Mouse (Mus musculus) liver, postnatal 0 days (tissue): ENCODE measurements around the gene Alcam. TPM values are rescaled to one million over a fixed set of nuclear protein-coding genes. Genes with fewer than 3 reads are reported as not detected.

Experiments used
- ATAC-seq: fragments of 200-750 bp; cut with Nextera tagmentation; 2 replicates; pipeline ENCODE4 v1.8.0; 2017; ENCODE audit warnings: mild to moderate bottlenecking, moderate library complexity
- DNase-seq: peaks from one replicate; pipeline ENCODE4 v3.0.0-alpha.2; 2016
- H3K27ac ChIP-seq: fragments of 300-500 bp; sonication (generic); 2 replicates; pipeline ENCODE4 v1.5.1; 2014; ENCODE audit warnings: antibody characterized with exemption, moderate library complexity, mild to moderate bottlenecking, low read depth
- H3K27me3 ChIP-seq: fragments of 300-500 bp; sonication (generic); 2 replicates; pipeline ENCODE4 v1.6.1; 2014; ENCODE audit warnings: low read length, control low read depth, mixed read lengths; ENCODE audit not compliant: insufficient read depth
- H3K36me3 ChIP-seq: fragments of 300-500 bp; sonication (generic); replicated peaks from 2 replicates; pipeline ENCODE4 v1.6.1; 2014; ENCODE audit warnings: mild to moderate bottlenecking, control low read depth, low read length, moderate library complexity, mixed read lengths; ENCODE audit not compliant: insufficient read depth
- H3K4me1 ChIP-seq: fragments of 300-500 bp; sonication (generic); 2 replicates; pipeline ENCODE4 v1.6.1; 2014; ENCODE audit warnings: antibody characterized with exemption, mild to moderate bottlenecking, control low read depth; ENCODE audit not compliant: insufficient read depth
- H3K4me2 ChIP-seq: fragments of 300-500 bp; sonication (generic); 2 replicates; pipeline ENCODE4 v1.6.1; 2014; ENCODE audit warnings: low read depth, mild to moderate bottlenecking, low read length, moderate library complexity, mixed read lengths
- H3K4me3 ChIP-seq: fragments of 300-500 bp; sonication (generic); 2 replicates; pipeline ENCODE4 v1.5.1; 2014; ENCODE audit warnings: low read depth, low read length
- H3K9ac ChIP-seq: fragments of 300-500 bp; sonication (generic); replicated peaks from 2 replicates; pipeline ENCODE4 v1.6.1; 2014; ENCODE audit warnings: mild to moderate bottlenecking, moderate library complexity
- H3K9me3 ChIP-seq: fragments of 300-500 bp; sonication (generic); 2 replicates; pipeline ENCODE4 v1.6.1; 2016; ENCODE audit warnings: mild to moderate bottlenecking, control low read depth, low read length, mixed read lengths
- CTCF ChIP-seq: sonication (generic); IDR thresholded peaks from 2 replicates; pipeline ENCODE4 v1.5.1; 2016; ENCODE audit warnings: antibody characterized with exemption, low read depth
- EP300 ChIP-seq: IDR thresholded peaks from 2 replicates; pipeline ENCODE4 v1.6.1; 2016; ENCODE audit warnings: antibody characterized with exemption, low read depth, mild to moderate bottlenecking
- WGBS: fragments of 180-500 bp; shearing (Covaris S2); extraction: QIAGEN DNeasy Blood & Tissue Kit; methylation state at CpG from one replicate; pipeline ENCODE4 v1.1.7; 2014; ENCODE audit not compliant: insufficient replicate concordance; 5-methylcytosine and 5-hydroxymethylcytosine counted together
- polyA plus RNA-seq: library from polyadenylated mRNA; unstranded; fragments of >200 nt; fragmentation: Nextera tagmentation; extraction: Ambion mirVana; gene quantifications from 2 replicates; pipeline ENCODE4 v1.2.1, GENCODE M21; 2015

Gene Alcam
- polyA plus RNA-seq, 1 experiment from 2014 or later, result 8.1 TPM

DNA sequence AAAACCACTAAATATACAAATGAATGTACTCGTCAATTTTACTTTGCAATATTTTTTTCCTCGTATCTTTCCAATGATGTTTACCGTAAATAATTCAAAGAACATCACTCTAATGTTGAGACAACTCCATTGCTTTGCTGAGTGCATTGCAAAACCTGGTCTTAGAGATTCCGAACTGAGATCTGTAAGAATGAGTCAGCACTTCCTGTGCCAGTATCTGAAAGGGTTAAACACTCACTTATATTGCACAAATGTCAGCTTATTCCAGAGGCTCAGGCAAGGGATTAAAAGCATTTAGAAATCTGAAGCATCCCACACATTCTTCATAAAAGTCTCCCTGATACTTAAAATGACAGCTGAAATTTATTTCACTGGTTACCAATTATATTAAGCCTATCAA, 188.8 kb downstream of the Alcam start:
- H3K27me3 ChIP-seq, result no peaks in the 10 kb centered on the region
- peaks cover 8% of the 10 kb centered on the region for H3K36me3 ChIP-seq
- no peaks in the 10 kb centered on the region for H3K9me3 ChIP-seq
- H3K27ac ChIP-seq, result no peak overlapping the region
- TF ChIP-seq CTCF (no peak), EP300 (no peak)
- DNase-seq, result no peak
- no peak overlapping the region for H3K4me3 ChIP-seq
- 74% methylated on average over 4 of the region's 4 CpGs for WGBS
- ATAC-seq, result no peak
- no peak overlapping the region for H3K9ac ChIP-seq
- H3K4me1 ChIP-seq, result no peaks in the 10 kb centered on the region
- H3K4me2 ChIP-seq, result no peak overlapping the region

DNA sequence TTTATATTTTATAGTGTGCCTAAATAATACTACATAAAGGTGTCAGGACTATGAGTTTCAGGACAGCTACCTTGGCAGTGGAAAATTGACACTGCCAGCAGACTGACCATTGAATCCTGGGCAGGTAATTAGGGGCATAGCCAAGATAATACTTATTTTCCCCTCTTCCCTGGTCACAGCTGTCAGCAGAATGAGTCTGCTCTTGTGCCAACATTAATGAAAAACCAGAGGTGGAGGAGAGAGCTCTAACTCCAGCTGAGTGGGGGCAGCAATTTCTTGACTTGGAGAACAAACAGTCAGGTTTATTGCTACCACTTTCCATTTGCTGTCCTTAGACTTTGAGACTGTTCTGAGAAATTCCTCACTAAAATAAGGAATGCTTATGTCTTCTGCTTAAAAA, 190.1 kb downstream of the Alcam start:
- H3K9me3 ChIP-seq, result no peaks in the 10 kb centered on the region
- no peak overlapping the region for H3K4me2 ChIP-seq
- no peaks in the 10 kb centered on the region for H3K27me3 ChIP-seq
- peaks cover 6% of the 10 kb centered on the region for H3K36me3 ChIP-seq
- TF ChIP-seq EP300 (no peak), CTCF (no peak)
- no peak overlapping the region for H3K4me3 ChIP-seq
- ATAC-seq (no peak), DNase-seq (no peak)
- H3K27ac ChIP-seq, result no peak overlapping the region
- no peaks in the 10 kb centered on the region for H3K4me1 ChIP-seq
- no peak overlapping the region for H3K9ac ChIP-seq

DNA sequence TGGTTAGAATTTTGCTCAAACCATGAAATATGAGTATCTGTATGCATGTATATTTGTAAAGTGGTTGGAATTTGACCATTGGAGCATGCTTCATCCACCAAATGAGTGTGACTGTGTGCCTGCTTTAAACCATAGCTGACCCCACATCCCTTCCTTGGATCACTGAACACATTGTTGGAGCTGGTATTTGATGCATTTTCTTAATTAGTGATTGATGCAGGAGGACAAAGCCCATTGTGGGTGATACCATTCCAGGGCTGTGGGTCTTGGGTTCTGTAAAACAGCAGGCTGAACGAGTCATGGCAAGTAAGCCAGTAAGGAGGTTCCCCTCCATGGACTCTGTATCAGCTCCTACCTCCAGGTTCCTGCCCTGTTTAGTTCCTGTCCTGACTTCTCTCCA, 191.3 kb downstream of the Alcam start:
- Histone ChIP-seq H3K27ac (no peak overlapping the region), H3K4me3 (no peak overlapping the region), H3K27me3 (no peaks in the 10 kb centered on the region), H3K4me2 (no peak overlapping the region), H3K4me1 (no peaks in the 10 kb centered on the region), H3K9ac (no peak overlapping the region), H3K9me3 (no peaks in the 10 kb centered on the region), H3K36me3 (no peaks in the 10 kb centered on the region; the same call in 1 of the 2 replicates)
- no peak for ATAC-seq
- TF ChIP-seq EP300 (no peak), CTCF (no peak)
- WGBS, result 71% methylated on average over 1 of the region's 1 CpGs
- DNase-seq, result no peak

DNA sequence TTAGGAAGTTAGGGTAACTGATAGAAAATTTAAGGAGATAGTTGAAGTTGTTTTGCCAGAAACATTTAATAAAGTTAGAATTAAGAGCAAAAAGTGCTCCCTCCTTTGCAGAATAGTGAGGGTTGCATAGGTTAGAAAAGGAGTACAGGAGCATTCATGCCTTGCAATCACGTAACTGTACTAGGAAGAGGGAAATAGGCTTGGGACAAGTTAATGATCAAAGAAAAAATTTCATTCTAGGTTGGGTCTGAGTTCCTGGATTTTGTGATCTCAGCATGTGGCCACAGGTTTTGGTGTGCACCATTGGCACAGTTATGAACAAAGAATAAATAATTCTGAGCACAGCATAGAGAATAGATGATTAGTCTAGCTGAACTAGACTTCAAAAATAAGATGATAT, 192.1 kb downstream of the Alcam start:
- ATAC-seq (no peak), DNase-seq (no peak)
- WGBS, result 71% methylated on average over 1 of the region's 1 CpGs
- Histone ChIP-seq H3K36me3 (no peaks in the 10 kb centered on the region), H3K27me3 (no peaks in the 10 kb centered on the region), H3K9ac (no peak overlapping the region), H3K4me2 (no peak overlapping the region), H3K27ac (no peak overlapping the region), H3K4me1 (no peaks in the 10 kb centered on the region), H3K9me3 (no peaks in the 10 kb centered on the region), H3K4me3 (no peak overlapping the region)
- no peak for TF ChIP-seq EP300
- no peak for TF ChIP-seq CTCF

DNA sequence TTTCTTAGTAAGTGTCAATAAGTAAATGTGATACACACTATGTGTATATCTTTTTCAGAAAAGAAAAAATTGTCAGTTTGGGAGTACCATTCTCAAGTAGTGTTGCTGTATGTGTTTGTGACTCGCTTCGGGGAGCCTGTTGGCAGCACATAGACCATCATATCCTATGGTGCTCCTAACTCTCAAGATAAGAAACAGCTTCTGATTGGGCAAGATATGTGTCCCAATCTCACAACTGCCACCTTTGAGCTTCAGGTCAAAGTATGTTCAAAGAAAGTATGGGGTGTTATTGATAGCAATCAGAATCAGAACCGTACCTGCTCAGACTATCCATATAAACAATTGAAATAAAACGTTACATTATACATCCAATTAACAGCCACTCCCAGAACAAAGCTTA, 202.9 kb downstream of the Alcam start:
- TF ChIP-seq CTCF (no peak), EP300 (no peak)
- Histone ChIP-seq H3K36me3 (0 out of 2 replicates have a peak, but pooled peaks cover 8% of the 10 kb centered on the region), H3K4me2 (no peak overlapping the region), H3K4me3 (no peak overlapping the region), H3K27me3 (no peaks in the 10 kb centered on the region), H3K4me1 (no peaks in the 10 kb centered on the region), H3K9me3 (no peaks in the 10 kb centered on the region), H3K27ac (no peak overlapping the region), H3K9ac (no peak overlapping the region)
- DNase-seq (no peak), ATAC-seq (no peak)
- WGBS, result 80% methylated on average over 4 of the region's 4 CpGs

DNA sequence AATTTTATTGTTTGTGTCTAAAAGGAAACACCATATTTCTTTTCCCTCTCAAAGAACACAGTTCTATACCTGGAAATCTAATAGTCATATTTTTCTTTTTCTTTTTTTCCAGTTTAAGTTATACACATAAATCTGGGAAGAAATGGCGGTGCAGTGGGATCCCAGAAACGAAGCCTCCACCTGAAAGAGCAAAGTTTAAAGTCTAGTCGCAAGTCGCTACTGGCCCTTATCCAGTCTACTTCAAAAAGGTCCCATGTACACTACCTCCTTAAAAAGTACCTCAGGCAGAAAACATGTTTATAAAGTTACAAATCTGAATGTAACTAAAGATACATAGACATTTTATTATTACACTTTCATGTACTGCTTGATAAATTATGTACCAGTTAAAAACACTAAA, 203.7 kb downstream of the Alcam start:
- Histone ChIP-seq H3K27me3 (no peaks in the 10 kb centered on the region), H3K36me3 (0 out of 2 replicates have a peak, but pooled peaks cover 8% of the 10 kb centered on the region), H3K27ac (no peak overlapping the region), H3K4me1 (no peaks in the 10 kb centered on the region), H3K4me2 (no peak overlapping the region), H3K9ac (no peak overlapping the region), H3K4me3 (no peak overlapping the region), H3K9me3 (no peaks in the 10 kb centered on the region)
- WGBS, result 77% methylated on average over 4 of the region's 4 CpGs
- no peak for DNase-seq
- ATAC-seq, result no peak
- TF ChIP-seq CTCF (no peak), EP300 (no peak)

DNA sequence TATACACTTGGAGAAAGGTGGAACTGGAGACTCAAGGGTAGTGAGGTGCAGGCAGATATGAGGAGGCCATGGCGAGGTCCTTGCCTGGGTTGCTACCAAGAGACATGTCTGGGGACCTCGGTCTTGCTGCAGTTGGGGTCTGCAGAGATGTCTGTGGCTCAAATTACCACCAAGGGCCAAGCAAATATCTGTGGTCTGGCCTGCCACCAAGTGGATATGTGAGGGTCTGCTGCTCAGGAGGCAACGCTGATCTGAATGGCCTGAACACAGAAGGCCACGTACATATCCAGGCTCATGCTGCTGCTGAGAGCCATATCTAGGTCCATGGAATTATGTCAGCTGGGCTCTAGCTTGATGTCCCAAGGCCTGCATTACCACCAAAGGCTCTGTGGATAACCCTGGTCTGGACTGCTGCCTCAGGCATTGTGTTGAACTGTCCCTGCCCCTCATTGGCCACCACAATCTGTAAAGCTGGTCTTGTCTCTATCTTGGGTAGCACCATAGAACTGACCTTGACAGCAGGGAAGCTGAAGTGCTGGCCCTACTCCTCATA, 210.4 kb downstream of the Alcam start:
- H3K9ac ChIP-seq, result no peak overlapping the region
- no peak for DNase-seq
- no peak for ATAC-seq
- H3K36me3 ChIP-seq, result no peaks in the 10 kb centered on the region
- TF ChIP-seq CTCF (peak; percentile 32; the same call in 1 of the 2 replicates), EP300 (no peak)
- no peaks in the 10 kb centered on the region for H3K4me1 ChIP-seq
- no peak overlapping the region for H3K4me2 ChIP-seq
- no peak overlapping the region for H3K27ac ChIP-seq
- no peaks in the 10 kb centered on the region for H3K9me3 ChIP-seq
- 74% methylated on average over 4 of the region's 4 CpGs for WGBS
- no peak overlapping the region for H3K4me3 ChIP-seq
- H3K27me3 ChIP-seq, result no peaks in the 10 kb centered on the region
